Mouse (Mus musculus) CH12.LX (cell line): ENCODE data around the gene Slc27a2. TPM values are rescaled to one million over a fixed set of nuclear protein-coding genes. Genes with fewer than 3 reads are reported as not detected.

ENCODE experiments used
- DNase-seq: peaks from one replicate; pipeline ENCODE4 v3.0.0-alpha.2; 2013; ENCODE audit errors: extremely low read depth
- H3K27ac ChIP-seq: 2 replicates; pipeline ENCODE4 v1.5.1; 2012; ENCODE audit warnings: low read depth, mild to moderate bottlenecking, control low read depth, moderate library complexity; ENCODE audit not compliant: insufficient read depth
- H3K27me3 ChIP-seq: replicated peaks from 2 replicates; pipeline ENCODE3; 2012; ENCODE audit warnings: inconsistent platforms
- H3K36me3 ChIP-seq, 2 experiments: replicated peaks in 1 of 2; 2 replicates each; pipeline versions ENCODE3 to v1.6.1; 2012; ENCODE audit warnings: inconsistent platforms in 1 of 2, low read length in 1 of 2, mild to moderate bottlenecking in 1 of 2, mixed read lengths in 1 of 2, moderate library complexity in 1 of 2; ENCODE audit not compliant: control insufficient read depth in 1 of 2, insufficient read depth in 1 of 2
- H3K4me1 ChIP-seq, 2 experiments: 2 replicates each; pipeline ENCODE4 v1.6.1; 2012; ENCODE audit warnings: inconsistent platforms in 1 of 2, moderate library complexity in 1 of 2; ENCODE audit not compliant: insufficient read depth in 2 of 2, control insufficient read depth in 1 of 2
- H3K4me2 ChIP-seq: 2 replicates; pipeline ENCODE4 v1.6.1; 2012; ENCODE audit warnings: low read depth, mild to moderate bottlenecking, control low read depth; ENCODE audit not compliant: poor library complexity, insufficient read depth, severe bottlenecking
- H3K4me3 ChIP-seq, 3 experiments: fragments of 150-350 bp in 1 of 3; sonication (generic) in 1 of 3; replicated peaks in 1 of 3; 2 replicates each; pipeline versions ENCODE3 to v1.5.1; 2011 to 2012; ENCODE audit warnings: low read depth in 2 of 3, low read length in 2 of 3, mild to moderate bottlenecking in 2 of 3, moderate library complexity in 2 of 3, control low read depth in 1 of 3, improper control_type of control experiment in 1 of 3, inconsistent platforms in 1 of 3, mixed read lengths in 1 of 3; ENCODE audit not compliant: poor library complexity in 1 of 3
- H3K79me2 ChIP-seq: replicated peaks from 2 replicates; pipeline ENCODE4 v1.6.1; 2012; ENCODE audit warnings: mild to moderate bottlenecking, moderate library complexity; ENCODE audit not compliant: control insufficient read depth, poor library complexity, insufficient read depth, severe bottlenecking; ENCODE audit errors: extremely low read depth
- H3K9ac ChIP-seq: 2 replicates; pipeline ENCODE4 v1.6.1; 2012; ENCODE audit warnings: low read depth, mild to moderate bottlenecking, control low read depth, moderate library complexity; ENCODE audit not compliant: insufficient read depth
- H3K9me3 ChIP-seq: replicated peaks from 2 replicates; pipeline ENCODE3; 2012; ENCODE audit warnings: low read length, inconsistent platforms, mixed read lengths
- BHLHE40 ChIP-seq: IDR thresholded peaks from 2 replicates; pipeline ENCODE4 v1.6.1; 2011; ENCODE audit warnings: mild to moderate bottlenecking, low read depth, low read length, improper control_type of control experiment
- CHD2 ChIP-seq: IDR thresholded peaks from 2 replicates; pipeline ENCODE4 v1.6.1; 2011; ENCODE audit warnings: low read length, improper control_type of control experiment
- E2F4 ChIP-seq: IDR thresholded peaks from 2 replicates; pipeline ENCODE4 v1.6.1; 2011; ENCODE audit warnings: low read depth, low read length, improper control_type of control experiment; ENCODE audit not compliant: insufficient replicate concordance
- ELF1 ChIP-seq: IDR thresholded peaks from 2 replicates; pipeline ENCODE4 v1.6.1; 2014; ENCODE audit warnings: low read depth, mild to moderate bottlenecking, inconsistent platforms, low read length, improper control_type of control experiment
- JUN ChIP-seq: IDR thresholded peaks from 2 replicates; pipeline ENCODE4 v1.6.1; 2011; ENCODE audit warnings: low read depth, mild to moderate bottlenecking, low read length, improper control_type of control experiment, moderate library complexity; ENCODE audit not compliant: insufficient read depth
- MAFK ChIP-seq: IDR thresholded peaks from 2 replicates; pipeline ENCODE4 v1.6.1; 2011; ENCODE audit warnings: low read length, improper control_type of control experiment; ENCODE audit not compliant: insufficient replicate concordance
- MAZ ChIP-seq: IDR thresholded peaks from 2 replicates; pipeline ENCODE4 v1.6.1; 2012; ENCODE audit warnings: low read depth, mild to moderate bottlenecking, inconsistent platforms, low read length, improper control_type of control experiment, moderate library complexity
- MXI1 ChIP-seq: IDR thresholded peaks from 2 replicates; pipeline ENCODE4 v1.6.1; 2011; ENCODE audit warnings: mild to moderate bottlenecking, low read depth, low read length, improper control_type of control experiment
- PAX5 ChIP-seq: IDR thresholded peaks from 2 replicates; pipeline ENCODE4 v1.6.1; 2012; ENCODE audit warnings: low read length, inconsistent platforms, mixed read lengths
- POLR2A ChIP-seq: IDR thresholded peaks from 2 replicates; pipeline ENCODE4 v1.6.1; 2011; ENCODE audit warnings: low read depth, mild to moderate bottlenecking, improper control_type of control experiment, low read length
- RAD21 ChIP-seq: IDR thresholded peaks from 2 replicates; pipeline ENCODE4 v1.6.1; 2011; ENCODE audit warnings: low read depth, mild to moderate bottlenecking, low read length, improper control_type of control experiment, moderate library complexity
- RCOR1 ChIP-seq: conservative IDR thresholded peaks from 2 replicates; pipeline ENCODE4 v1.6.1; 2012; ENCODE audit warnings: low read depth, mild to moderate bottlenecking, inconsistent platforms, low read length, improper control_type of control experiment
- SIN3A ChIP-seq: IDR thresholded peaks from 2 replicates; pipeline ENCODE4 v1.6.1; 2012; ENCODE audit warnings: low read length, improper control_type of control experiment, inconsistent platforms
- USF1 ChIP-seq: IDR thresholded peaks from 2 replicates; pipeline ENCODE4 v1.6.1; 2014; ENCODE audit warnings: low read depth, mild to moderate bottlenecking, inconsistent platforms, low read length, improper control_type of control experiment
- USF2 ChIP-seq: conservative IDR thresholded peaks from 2 replicates; pipeline ENCODE4 v1.6.1; 2011; ENCODE audit warnings: low read depth, low read length, improper control_type of control experiment
- ZC3H11A ChIP-seq: IDR thresholded peaks from 2 replicates; pipeline ENCODE4 v1.6.1; 2012; ENCODE audit warnings: low read depth, mild to moderate bottlenecking, inconsistent platforms, low read length, improper control_type of control experiment
- ZKSCAN1 ChIP-seq: IDR thresholded peaks from 2 replicates; pipeline ENCODE4 v1.6.1; 2012; ENCODE audit warnings: low read depth, inconsistent platforms, low read length, improper control_type of control experiment, borderline replicate concordance
- dilution Hi-C: fragments of 300-500 bp; cut with MboI; formaldehyde crosslinking; loops from 2 replicates; pipeline ENCODE4 v1.14.3; 2020; ENCODE audit warnings: low sequenced_read_pairs; ENCODE audit not compliant: extremely low pct_unique_long_range_greater_than_20kb, extremely low pct_ligation_motif_present
- in situ Hi-C: fragments of 300-500 bp; cut with MboI; formaldehyde crosslinking; loops from 3 replicates; pipeline ENCODE4 v1.14.3; 2019; ENCODE audit warnings: low sequenced_read_pairs, low pct_ligation_motif_present, low pct_unique_long_range_greater_than_20kb, mixed read lengths
- polyA plus RNA-seq: library from polyadenylated mRNA; unstranded; fragments of >175 nt; gene quantifications from 2 replicates; pipeline ENCODE4 v1.2.1, GENCODE M21; 2012; ENCODE audit warnings: low read depth; ENCODE audit not compliant: insufficient read length
- total RNA-seq, 2 experiments: library from RNA; depleted of rRNA; stranded (reverse); fragments of 300-350 nt in 1 of 2; fragments of >200 nt in 1 of 2; gene quantifications; 2 replicates each; pipeline ENCODE4 v1.2.3; 2012 to 2014

Slc27a2 gene
- total RNA-seq (2012; rRNA removed), result not detected in 2 replicates
- not detected in 2 replicates for total RNA-seq (2014; rRNA removed)
- not detected in 2 replicates for polyA plus RNA-seq

DNA sequence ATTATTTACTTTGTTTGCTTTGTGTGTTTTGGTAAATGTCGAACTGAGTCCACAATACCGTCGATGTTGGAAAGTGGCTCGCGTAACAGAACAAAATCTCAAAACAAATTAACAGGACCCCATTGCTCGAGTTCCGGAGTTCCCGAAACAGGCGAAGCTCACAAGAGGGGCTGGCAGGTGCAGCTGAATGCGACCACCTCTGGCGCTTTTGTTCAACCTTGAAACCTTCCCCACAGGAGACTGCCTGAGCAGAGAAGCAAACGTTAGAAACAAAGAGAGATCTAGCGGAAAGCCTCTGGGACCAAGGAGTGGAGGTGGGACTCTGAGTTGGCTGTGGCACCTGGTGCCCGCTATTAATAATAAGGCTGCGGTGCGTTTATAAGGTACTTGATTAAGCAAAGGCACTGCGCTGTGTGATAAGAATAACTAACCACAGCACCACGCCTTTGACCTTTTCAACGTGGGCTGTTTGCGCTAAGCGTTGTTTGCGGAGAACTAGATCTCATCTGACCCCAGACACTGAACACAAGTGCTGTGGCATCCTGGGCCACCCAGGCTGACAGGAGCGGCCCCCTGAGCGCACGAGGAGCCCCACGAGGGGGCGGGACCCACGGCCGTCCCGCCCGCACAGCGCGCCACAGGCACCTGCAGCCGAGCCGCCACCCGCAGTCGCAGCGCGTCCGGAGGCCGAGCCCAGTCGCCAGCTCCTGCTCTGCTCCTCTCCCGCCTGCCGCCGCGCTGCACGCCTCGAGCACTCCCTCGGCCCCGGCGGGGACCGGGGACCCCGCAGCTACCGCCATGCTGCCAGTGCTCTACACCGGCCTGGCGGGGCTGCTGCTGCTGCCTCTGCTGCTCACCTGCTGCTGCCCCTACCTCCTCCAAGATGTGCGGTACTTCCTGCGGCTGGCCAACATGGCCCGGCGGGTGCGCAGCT, at the start of gene Slc27a2:
Slc27a2 (plus strand) TSS at position 51 of the 934 bp plus-strand sequence.
- TF ChIP-seq RAD21, result no peak
- TF ChIP-seq USF2, result no peak
- no peak for TF ChIP-seq RCOR1
- TF ChIP-seq MXI1, result no peak
- no peak for TF ChIP-seq CHD2
- no peak for TF ChIP-seq ZC3H11A
- TF ChIP-seq, all 38 proteins: peak for 0

GRCm38 (mm10) chr2:126505156-126505555, 47.1 kb upstream of the Slc27a2 start:
- dilution Hi-C loops, result no loop called here
- no peaks in the 10 kb centered on the region for H3K36me3 ChIP-seq
- no peak overlapping the region for H3K4me3 ChIP-seq
- H3K9ac ChIP-seq, result no peak overlapping the region
- H3K27me3 ChIP-seq, result no peaks in the 10 kb centered on the region
- no peaks in the 10 kb centered on the region for H3K79me2 ChIP-seq
- H3K9me3 ChIP-seq, result no peaks in the 10 kb centered on the region
- H3K4me1 ChIP-seq, result peaks cover 4 to 6% of the 10 kb centered on the region in 2 experiments
- H3K27ac ChIP-seq, result no peak overlapping the region
- TF ChIP-seq JUN, result no peak
- TF ChIP-seq POLR2A, result no peak
- no peak for TF ChIP-seq MAFK
- TF ChIP-seq E2F4, result no peak
- no peak for TF ChIP-seq SIN3A
- TF ChIP-seq PAX5, result no peak
- no peak for TF ChIP-seq ZKSCAN1
- TF ChIP-seq ELF1, result no peak
- TF ChIP-seq BHLHE40, result no peak
- TF ChIP-seq MAZ, result no peak
- no peak for TF ChIP-seq USF1
- H3K4me2 ChIP-seq, result no peak overlapping the region
- no peak for DNase-seq
- in situ Hi-C loops, result no loop called here

More for the DNA sequence above, at the start of gene Slc27a2:
- dilution Hi-C loops, result no loop called here
- H3K27ac ChIP-seq, result no peak within 1 kb of the TSS
- peaks cover 3 to 9% of the 10 kb centered on the region in 2 experiments; a peak in 3 of 4 replicates for H3K4me1 ChIP-seq
- in situ Hi-C loops, result no loop called here
- no peaks in the 10 kb centered on the region for H3K79me2 ChIP-seq
- H3K4me3 ChIP-seq, result no peak within 1 kb of the TSS
- no peak within 1 kb of the TSS for H3K4me2 ChIP-seq
- H3K9me3 ChIP-seq, result peaks cover 6% of the 10 kb centered on the region
- no peaks in the 10 kb centered on the region for H3K27me3 ChIP-seq
- H3K9ac ChIP-seq, result no peak within 1 kb of the TSS
- no peak for DNase-seq
- H3K36me3 ChIP-seq, result no peaks in the 10 kb centered on the region
